ENCODE assay signal across 26 mouse cellular contexts in the genomic region with DNA sequence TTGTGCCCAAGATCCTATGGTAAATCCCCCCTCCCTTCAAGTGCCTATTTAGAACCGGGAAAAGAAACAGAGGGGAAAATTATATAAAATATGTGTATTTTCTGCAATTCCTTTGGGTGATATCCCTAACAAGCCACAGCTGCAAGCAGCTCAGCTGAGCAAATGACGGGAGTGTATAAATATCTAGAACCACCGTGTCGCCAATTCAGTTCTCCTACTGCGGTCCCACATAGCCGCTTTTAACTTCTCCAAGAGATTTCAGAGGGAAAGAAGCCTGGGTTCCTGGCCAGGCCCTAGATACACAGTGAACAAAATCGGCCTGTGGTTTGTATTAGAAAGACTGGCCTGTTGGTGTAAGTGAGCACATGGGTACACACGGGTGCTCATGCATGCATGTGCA.
DNase-seq lines count a peak whose midpoint lies in the region; ATAC-seq and TF ChIP-seq lines count a peak whose summit lies in the region.
"Had no signal": no experiment of that assay in that cellular context is flagged by ENCODE, and none has a peak within 500 bp of the region (broad histone marks: within the 10 kb centered on the region; RNA-seq: fewer than 3 reads in every experiment).

No protein-coding gene starts in this region.

- no peak overlapping the region for H3K4me3 ChIP-seq in hindbrain, embryonic 14.5 days (replicated peaks; ENCODE audit: low read length)
- no peak overlapping the region for H3K4me3 ChIP-seq in hindbrain, embryonic 10.5 days
- H3K4me3 ChIP-seq in stomach, embryonic 14.5 days (ENCODE audit: low read depth, low read length) = no peak overlapping the region
- H3K4me3 ChIP-seq in stomach, postnatal 0 days (ENCODE audit: low read depth, low read length) = no peak overlapping the region
- H3K4me3 ChIP-seq: heart, embryonic 10.5 days; heart, embryonic 15.5 days; hindbrain, embryonic 12.5 days; limb, embryonic 12.5 days; liver, embryonic 12.5 days; megakaryocyte, embryonic 14.5 days; midbrain, embryonic 12.5 days; myocyte had no signal

- no peak for TF ChIP-seq CTCF in stomach, postnatal 0 days (IDR thresholded peaks at IDR 0.05; ENCODE audit: low read depth)

- no peak for DNase-seq in hindbrain, embryonic 14.5 days (ENCODE audit: low spot score)
- no peak for DNase-seq in hindbrain, embryonic 10.5 days (ENCODE audit: low spot score)
- DNase-seq in left cerebral cortex, postnatal 25 days (ENCODE audit: low spot score in 2 of 2) = peak; percentile 34 to 73
- DNase-seq in left cerebral cortex, adult 8-10 months (ENCODE audit: low spot score in 2 of 2) = no peak
- DNase-seq in stomach, postnatal 0 days (ENCODE audit: low spot score) = no peak
- DNase-seq in telencephalon, adult 2 months (ENCODE audit: low read depth, low spot score) = peak; percentile 53
- no peak for DNase-seq in thymus, postnatal 10 days (ENCODE audit: low spot score in 2 of 2)
- DNase-seq: gastrocnemius, postnatal 25 days; heart, adult 11 months; kidney, adult 11 months; kidney, postnatal 36 days; liver, postnatal 0 days; lung, postnatal 4 days; retina, postnatal 1 day; right cerebral cortex, postnatal 25 days; spleen, adult 18-20 months had no signal

- no peaks in the 10 kb centered on the region for H3K36me3 ChIP-seq in hindbrain, embryonic 14.5 days (replicated peaks; ENCODE audit: control insufficient read depth, insufficient read depth)
- no peaks in the 10 kb centered on the region for H3K36me3 ChIP-seq in hindbrain, embryonic 10.5 days
- no peaks in the 10 kb centered on the region for H3K36me3 ChIP-seq in stomach, embryonic 14.5 days (ENCODE audit: control insufficient read depth, insufficient read depth, low read length)
- H3K36me3 ChIP-seq in stomach, postnatal 0 days (ENCODE audit: control insufficient read depth, insufficient read depth, low read length) = no peaks in the 10 kb centered on the region
- H3K36me3 ChIP-seq: heart, embryonic 10.5 days; heart, embryonic 15.5 days; hindbrain, embryonic 12.5 days; limb, embryonic 12.5 days; liver, embryonic 12.5 days; midbrain, embryonic 12.5 days had no signal

- no peaks in the 10 kb centered on the region for H3K27me3 ChIP-seq in hindbrain, embryonic 14.5 days (ENCODE audit: control insufficient read depth, insufficient read depth, low read length)
- H3K27me3 ChIP-seq in hindbrain, embryonic 10.5 days (ENCODE audit: insufficient read depth, poor library complexity, severe bottlenecking) = no peaks in the 10 kb centered on the region
- H3K27me3 ChIP-seq in stomach, embryonic 14.5 days (ENCODE audit: control insufficient read depth, insufficient read depth, low read length) = no peaks in the 10 kb centered on the region
- H3K27me3 ChIP-seq in stomach, postnatal 0 days (ENCODE audit: control insufficient read depth, insufficient read depth, low read length) = no peaks in the 10 kb centered on the region
- H3K27me3 ChIP-seq: heart, embryonic 15.5 days; hindbrain, embryonic 12.5 days; limb, embryonic 12.5 days; liver, embryonic 12.5 days; megakaryocyte, embryonic 14.5 days; midbrain, embryonic 12.5 days had no signal

- peaks cover 26% of the 10 kb centered on the region for H3K4me1 ChIP-seq in hindbrain, embryonic 14.5 days (replicated peaks; ENCODE audit: control insufficient read depth, insufficient read depth, low read length)
- peaks cover 20% of the 10 kb centered on the region; the same call in 1 of the 2 replicates for H3K4me1 ChIP-seq in hindbrain, embryonic 10.5 days (replicated peaks)
- peaks cover 13% of the 10 kb centered on the region; the same call in 1 of the 2 replicates for H3K4me1 ChIP-seq in stomach, embryonic 14.5 days (ENCODE audit: control insufficient read depth, insufficient read depth, low read length)
- 0 out of 2 replicates have a peak, but pooled peaks cover 2% of the 10 kb centered on the region for H3K4me1 ChIP-seq in stomach, postnatal 0 days (replicated peaks; ENCODE audit: control insufficient read depth, insufficient read depth)
- H3K4me1 ChIP-seq: liver, embryonic 12.5 days; megakaryocyte, embryonic 14.5 days had no signal

- no peak for TF ChIP-seq EP300 in stomach, postnatal 0 days (optimal IDR thresholded peaks at IDR 0.05)

- peak overlapping the region; percentile 48; the same call in 1 of the 2 replicates for H3K27ac ChIP-seq in hindbrain, embryonic 14.5 days
- no peak overlapping the region for H3K27ac ChIP-seq in hindbrain, embryonic 10.5 days
- H3K27ac ChIP-seq in stomach, embryonic 14.5 days (ENCODE audit: low read length) = peak overlapping the region; percentile 18; the same call in 1 of the 2 replicates
- no peak overlapping the region for H3K27ac ChIP-seq in stomach, postnatal 0 days (replicated peaks)
- H3K27ac ChIP-seq: heart, embryonic 10.5 days; heart, embryonic 15.5 days; hindbrain, embryonic 12.5 days; liver, embryonic 12.5 days; midbrain, embryonic 12.5 days had no signal

- no peaks in the 10 kb centered on the region for H3K9me3 ChIP-seq in hindbrain, embryonic 14.5 days (ENCODE audit: control insufficient read depth, low read length)
- H3K9me3 ChIP-seq in hindbrain, embryonic 10.5 days = no peaks in the 10 kb centered on the region
- no peaks in the 10 kb centered on the region for H3K9me3 ChIP-seq in stomach, embryonic 14.5 days (ENCODE audit: control insufficient read depth, low read depth, low read length)
- no peaks in the 10 kb centered on the region for H3K9me3 ChIP-seq in stomach, postnatal 0 days (ENCODE audit: control insufficient read depth, low read length)
- H3K9me3 ChIP-seq: heart, embryonic 10.5 days; heart, embryonic 15.5 days; hindbrain, embryonic 12.5 days; limb, embryonic 12.5 days; liver, embryonic 12.5 days; midbrain, embryonic 12.5 days had no signal

- 82% methylated on average over 8 of the region's 8 CpGs for WGBS in hindbrain, embryonic 14.5 days
- 91% methylated on average over 8 of the region's 8 CpGs for WGBS in hindbrain, embryonic 10.5 days
- WGBS in stomach, embryonic 14.5 days = 65% methylated on average over 8 of the region's 8 CpGs
- 63% methylated on average over 8 of the region's 8 CpGs for WGBS in stomach, postnatal 0 days

- H3K4me2 ChIP-seq in hindbrain, embryonic 14.5 days (replicated peaks) = no peak overlapping the region
- H3K4me2 ChIP-seq in stomach, embryonic 14.5 days (replicated peaks; ENCODE audit: low read depth, low read length) = no peak overlapping the region
- H3K4me2 ChIP-seq in stomach, postnatal 0 days (replicated peaks; ENCODE audit: low read depth) = no peak overlapping the region
- H3K4me2 ChIP-seq: heart, embryonic 15.5 days; hindbrain, embryonic 12.5 days; limb, embryonic 12.5 days; liver, embryonic 12.5 days; midbrain, embryonic 12.5 days had no signal

- ATAC-seq in hindbrain, embryonic 14.5 days (ENCODE audit: low FRiP score) = no peak
- ATAC-seq in stomach, embryonic 14.5 days (ENCODE audit: insufficient number of reproducible peaks, insufficient read depth, low FRiP score, low read depth) = no peak
- ATAC-seq in stomach, postnatal 0 days (ENCODE audit: low FRiP score, low TSS enrichment) = no peak
- ATAC-seq: CD4-positive, CD25-positive, alpha-beta regulatory T cell, adult 4 months; liver, embryonic 12.5 days; liver, postnatal 0 days had no signal

- intact Hi-C loops in left cerebral cortex, postnatal 25 days (cut with DNase I) = no loop called here

- no peak overlapping the region for H3K9ac ChIP-seq in hindbrain, embryonic 14.5 days
- no peak overlapping the region for H3K9ac ChIP-seq in stomach, embryonic 14.5 days (replicated peaks; ENCODE audit: low read depth, low read length)
- no peak overlapping the region for H3K9ac ChIP-seq in stomach, postnatal 0 days (ENCODE audit: low read length)
- H3K9ac ChIP-seq: heart, embryonic 15.5 days; hindbrain, embryonic 12.5 days; limb, embryonic 12.5 days; liver, embryonic 12.5 days; liver, postnatal 0 days; midbrain, embryonic 12.5 days had no signal

Comparison
In these comparisons a context has a peak if more than half of its experiments do, and no peak if none do; other contexts are left out.
1. DNase-seq: peak in left cerebral cortex, postnatal 25 days (2 of 2) and telencephalon, adult 2 months (single experiment); none in hindbrain, embryonic 14.5 days (single experiment), hindbrain, embryonic 10.5 days (single experiment), left cerebral cortex, adult 8-10 months (0 of 2), stomach, postnatal 0 days (single experiment) and thymus, postnatal 10 days (0 of 2).
2. H3K27ac ChIP-seq: peak in hindbrain, embryonic 14.5 days (single experiment) and stomach, embryonic 14.5 days (single experiment); none in hindbrain, embryonic 10.5 days (single experiment) and stomach, postnatal 0 days (single experiment).